Mouse (Mus musculus) cerebellum, adult 11-12 months (tissue): Measurements from ENCODE around the gene Serpinb9b.
A peak's percentile ranks its signal among the peaks of the same experiment; 100 is the strongest.

Source experiments
- DNase-seq: peaks from one replicate; pipeline ENCODE4 v3.0.0; 2022

The Serpinb9b gene

GRCm38 (mm10) chr13:33047234-33047633, 20.0 kb downstream of the Serpinb9b start:
- no peak for DNase-seq

- no peak for DNase-seq
These were observed 21.0 kb downstream of the Serpinb9b start for GRCm38 (mm10) chr13:33048187-33048586.

GRCm38 (mm10) chr13:33051697-33052096, 24.5 kb downstream of the Serpinb9b start:
- DNase-seq = no peak

- no peak for DNase-seq
These were observed 35.8 kb downstream of the Serpinb9b start for GRCm38 (mm10) chr13:33063048-33063447.

GRCm38 (mm10) chr13:33067387-33067977, 40.3 kb downstream of the Serpinb9b start:
- no peak for DNase-seq

GRCm38 (mm10) chr13:33068164-33068563, 40.9 kb downstream of the Serpinb9b start:
- DNase-seq = no peak

GRCm38 (mm10) chr13:33071776-33072175, 44.6 kb downstream of the Serpinb9b start:
- DNase-seq = no peak

GRCm38 (mm10) chr13:33074029-33074428, 46.8 kb downstream of the Serpinb9b start:
- DNase-seq = no peak

GRCm38 (mm10) chr13:33076247-33076646, 49.0 kb downstream of the Serpinb9b start:
- no peak for DNase-seq

GRCm38 (mm10) chr13:33077026-33077685, 49.9 kb downstream of the Serpinb9b start:
- DNase-seq = no peak

GRCm38 (mm10) chr13:33078056-33078705, 51.0 kb downstream of the Serpinb9b start, which contains the start of gene Serpinb1b:
TSS of gene Serpinb1b (plus strand) at chr13:33078575.
- DNase-seq = no peak

- DNase-seq = no peak
These were observed 52.2 kb downstream of the Serpinb9b start for GRCm38 (mm10) chr13:33079391-33079790.

GRCm38 (mm10) chr13:33080356-33080755, 53.1 kb downstream of the Serpinb9b start:
- DNase-seq = peak; percentile 53

- DNase-seq = no peak
These were observed 56.6 kb downstream of the Serpinb9b start for GRCm38 (mm10) chr13:33083834-33084233.

GRCm38 (mm10) chr13:33084975-33085694, 57.9 kb downstream of the Serpinb9b start:
- DNase-seq = peak; percentile 63

GRCm38 (mm10) chr13:33085695-33086432, 58.6 kb downstream of the Serpinb9b start:
- DNase-seq = peak; percentile 81

GRCm38 (mm10) chr13:33089566-33089965, 62.4 kb downstream of the Serpinb9b start:
- DNase-seq = no peak

GRCm38 (mm10) chr13:33090546-33090945, 63.3 kb downstream of the Serpinb9b start:
- no peak for DNase-seq

GRCm38 (mm10) chr13:33091306-33091705, 64.1 kb downstream of the Serpinb9b start:
- no peak for DNase-seq
